Mouse (Mus musculus): ENCODE results near the gene Kirrel3. TPM values are rescaled to one million over a fixed set of nuclear protein-coding genes. Genes with fewer than 3 reads are reported as not detected.
A peak's percentile ranks its signal among the peaks of the same experiment; 100 is the strongest.

Kirrel3 gene
- polyA plus RNA-seq, 1 experiment from 2014 or later, result 54.0 TPM

GRCm38 (mm10) chr9:34538591-34539335, 53.1 kb downstream of the Kirrel3 start:
- no peak overlapping the region for H3K9ac ChIP-seq (ENCODE audit: low read depth, low read length)
- no peak overlapping the region for H3K27ac ChIP-seq (ENCODE audit: low read length)
- no peaks in the 10 kb centered on the region for H3K9me3 ChIP-seq (replicated peaks; ENCODE audit: control insufficient read depth, low read length, poor library complexity, severe bottlenecking)
- H3K27me3 ChIP-seq (ENCODE audit: control insufficient read depth, insufficient read depth, low read depth, low read length), result no peaks in the 10 kb centered on the region
- no peaks in the 10 kb centered on the region for H3K36me3 ChIP-seq (ENCODE audit: control insufficient read depth, insufficient read depth, low read length)
- no peaks in the 10 kb centered on the region for H3K4me1 ChIP-seq (ENCODE audit: control insufficient read depth, insufficient read depth, low read length)
- H3K4me2 ChIP-seq (ENCODE audit: low read length), result no peak overlapping the region
- WGBS, result 78% methylated on average over 7 of the region's 7 CpGs
- H3K4me3 ChIP-seq (ENCODE audit: low read depth, low read length), result no peak overlapping the region
- no peak for ATAC-seq

- H3K4me1 ChIP-seq (ENCODE audit: control insufficient read depth, insufficient read depth, low read length), result no peaks in the 10 kb centered on the region
- 76% methylated on average over 2 of the region's 2 CpGs for WGBS
- H3K9me3 ChIP-seq (replicated peaks; ENCODE audit: control insufficient read depth, low read length, poor library complexity, severe bottlenecking), result no peaks in the 10 kb centered on the region
- no peak overlapping the region for H3K4me2 ChIP-seq (ENCODE audit: low read length)
- 0 out of 2 replicates have a peak, but pooled peaks have one; percentile 25 for ATAC-seq
- no peak overlapping the region for H3K9ac ChIP-seq (ENCODE audit: low read depth, low read length)
- no peaks in the 10 kb centered on the region for H3K27me3 ChIP-seq (ENCODE audit: control insufficient read depth, insufficient read depth, low read depth, low read length)
- no peak overlapping the region for H3K4me3 ChIP-seq (ENCODE audit: low read depth, low read length)
- no peaks in the 10 kb centered on the region for H3K36me3 ChIP-seq (ENCODE audit: control insufficient read depth, insufficient read depth, low read length)
- no peak overlapping the region for H3K27ac ChIP-seq (ENCODE audit: low read length)
Observed at GRCm38 (mm10) chr9:34541908-34542307, 56.2 kb downstream of the Kirrel3 start.

- ATAC-seq, result no peak
- no peak overlapping the region for H3K4me3 ChIP-seq (ENCODE audit: low read depth, low read length)
- 0 out of 2 replicates have a peak overlapping the region, but pooled peaks have one; percentile 23 for H3K27ac ChIP-seq (ENCODE audit: low read length)
- H3K27me3 ChIP-seq (ENCODE audit: control insufficient read depth, insufficient read depth, low read depth, low read length), result no peaks in the 10 kb centered on the region
- H3K4me1 ChIP-seq (ENCODE audit: control insufficient read depth, insufficient read depth, low read length), result peaks cover 45% of the 10 kb centered on the region
- H3K4me2 ChIP-seq (ENCODE audit: low read length), result no peak overlapping the region
- WGBS, result 13% methylated on average over 2 of the region's 2 CpGs
- no peaks in the 10 kb centered on the region for H3K9me3 ChIP-seq (replicated peaks; ENCODE audit: control insufficient read depth, low read length, poor library complexity, severe bottlenecking)
- no peak overlapping the region for H3K9ac ChIP-seq (ENCODE audit: low read depth, low read length)
- no peaks in the 10 kb centered on the region for H3K36me3 ChIP-seq (ENCODE audit: control insufficient read depth, insufficient read depth, low read length)
Observed at GRCm38 (mm10) chr9:34555699-34556098, 70.0 kb downstream of the Kirrel3 start.

DNA sequence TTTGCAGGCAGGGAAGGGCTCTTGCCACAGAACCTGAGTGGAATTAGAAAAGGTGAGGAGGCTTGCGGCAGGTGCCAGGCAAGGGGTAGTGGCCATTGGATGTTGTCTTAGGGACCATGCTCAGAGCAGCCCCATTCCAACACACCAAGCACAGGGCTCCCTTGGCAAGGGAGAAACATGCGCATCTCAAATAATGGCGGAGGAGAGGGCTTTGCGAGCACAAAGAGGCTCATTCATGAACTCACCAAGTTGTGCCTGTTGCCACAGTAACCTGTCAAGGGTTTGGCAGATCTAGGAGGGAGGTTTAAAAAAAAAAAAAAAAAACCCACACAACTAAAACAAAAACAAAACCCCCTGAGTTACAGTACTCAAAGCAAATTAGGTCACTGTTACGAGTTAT, 72.2 kb downstream of the Kirrel3 start:
- WGBS, result 23% methylated on average over 5 of the region's 5 CpGs
- ATAC-seq, result peak; percentile 86
- no peak overlapping the region for H3K4me3 ChIP-seq (ENCODE audit: low read depth, low read length)

GRCm38 (mm10) chr9:34558291-34558899, 72.7 kb downstream of the Kirrel3 start:
- Histone ChIP-seq H3K27me3 (ENCODE audit: control insufficient read depth, insufficient read depth, low read depth, low read length) (no peaks in the 10 kb centered on the region), H3K9me3 (replicated peaks; ENCODE audit: control insufficient read depth, low read length, poor library complexity, severe bottlenecking) (no peaks in the 10 kb centered on the region), H3K9ac (ENCODE audit: low read depth, low read length) (no peak overlapping the region), H3K4me2 (ENCODE audit: low read length) (peak overlapping the region; percentile 12), H3K4me1 (ENCODE audit: control insufficient read depth, insufficient read depth, low read length) (peaks cover 45% of the 10 kb centered on the region), H3K27ac (ENCODE audit: low read length) (peak overlapping the region; percentile 64), H3K36me3 (ENCODE audit: control insufficient read depth, insufficient read depth, low read length) (no peaks in the 10 kb centered on the region), H3K4me3 (ENCODE audit: low read depth, low read length) (no peak overlapping the region)
- ATAC-seq, result peak; percentile 62
- 12% methylated on average over 8 of the region's 8 CpGs for WGBS

More for the DNA sequence above, 72.2 kb downstream of the Kirrel3 start:
- peak overlapping the region; percentile 12; the same call in 1 of the 2 replicates for H3K4me2 ChIP-seq (ENCODE audit: low read length)
- peaks cover 45% of the 10 kb centered on the region for H3K4me1 ChIP-seq (ENCODE audit: control insufficient read depth, insufficient read depth, low read length)
- no peaks in the 10 kb centered on the region for H3K9me3 ChIP-seq (replicated peaks; ENCODE audit: control insufficient read depth, low read length, poor library complexity, severe bottlenecking)
- peak overlapping the region; percentile 70 for H3K27ac ChIP-seq (ENCODE audit: low read length)
- H3K9ac ChIP-seq (ENCODE audit: low read depth, low read length), result no peak overlapping the region
- no peaks in the 10 kb centered on the region for H3K36me3 ChIP-seq (ENCODE audit: control insufficient read depth, insufficient read depth, low read length)
- H3K27me3 ChIP-seq (ENCODE audit: control insufficient read depth, insufficient read depth, low read depth, low read length), result no peaks in the 10 kb centered on the region

GRCm38 (mm10) chr9:34559102-34559501, 73.4 kb downstream of the Kirrel3 start:
- H3K9ac ChIP-seq (ENCODE audit: low read depth, low read length), result no peak overlapping the region
- H3K4me1 ChIP-seq (ENCODE audit: control insufficient read depth, insufficient read depth, low read length), result peaks cover 45% of the 10 kb centered on the region
- H3K9me3 ChIP-seq (replicated peaks; ENCODE audit: control insufficient read depth, low read length, poor library complexity, severe bottlenecking), result no peaks in the 10 kb centered on the region
- 87% methylated on average over 9 of the region's 9 CpGs for WGBS
- no peaks in the 10 kb centered on the region for H3K27me3 ChIP-seq (ENCODE audit: control insufficient read depth, insufficient read depth, low read depth, low read length)
- no peak overlapping the region for H3K4me2 ChIP-seq (ENCODE audit: low read length)
- H3K27ac ChIP-seq (ENCODE audit: low read length), result peak overlapping the region; percentile 64
- H3K36me3 ChIP-seq (ENCODE audit: control insufficient read depth, insufficient read depth, low read length), result no peaks in the 10 kb centered on the region
- no peak overlapping the region for H3K4me3 ChIP-seq (ENCODE audit: low read depth, low read length)
- no peak for ATAC-seq

GRCm38 (mm10) chr9:34561281-34561680, 75.6 kb downstream of the Kirrel3 start:
- no peaks in the 10 kb centered on the region for H3K9me3 ChIP-seq (replicated peaks; ENCODE audit: control insufficient read depth, low read length, poor library complexity, severe bottlenecking)
- H3K27me3 ChIP-seq (ENCODE audit: control insufficient read depth, insufficient read depth, low read depth, low read length), result no peaks in the 10 kb centered on the region
- no peak overlapping the region for H3K27ac ChIP-seq (ENCODE audit: low read length)
- 30% methylated on average over 1 of the region's 1 CpGs for WGBS
- H3K36me3 ChIP-seq (ENCODE audit: control insufficient read depth, insufficient read depth, low read length), result no peaks in the 10 kb centered on the region
- H3K4me1 ChIP-seq (ENCODE audit: control insufficient read depth, insufficient read depth, low read length), result peaks cover 33% of the 10 kb centered on the region
- no peak overlapping the region for H3K9ac ChIP-seq (ENCODE audit: low read depth, low read length)
- H3K4me2 ChIP-seq (ENCODE audit: low read length), result no peak overlapping the region
- H3K4me3 ChIP-seq (ENCODE audit: low read depth, low read length), result no peak overlapping the region
- no peak for ATAC-seq

DNA sequence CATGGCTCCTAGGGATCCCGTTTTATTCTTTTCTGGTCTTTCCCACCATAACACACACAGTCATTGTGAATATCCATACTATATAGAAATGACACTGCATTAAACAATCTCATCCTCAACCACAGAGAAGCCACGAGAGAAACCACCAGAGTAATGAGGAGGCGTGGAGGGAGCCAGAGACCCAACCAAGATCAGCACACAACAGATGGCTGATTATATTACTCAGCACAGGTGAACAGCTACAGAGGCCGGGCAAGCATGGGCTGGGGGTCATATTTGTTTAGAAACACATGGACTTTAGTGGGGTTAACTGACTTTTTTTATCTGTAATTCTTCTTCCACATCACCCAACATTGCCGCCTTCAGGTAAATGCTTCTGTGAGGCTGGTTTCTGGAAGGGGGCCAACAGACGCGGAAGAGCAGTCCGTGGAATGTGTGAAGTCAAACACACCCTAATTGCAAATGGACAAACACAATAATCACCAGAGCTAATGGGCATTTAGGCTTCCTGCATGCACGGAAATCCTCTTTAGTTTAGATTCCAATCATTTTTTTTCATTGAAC, 76.8 kb downstream of the Kirrel3 start:
- ATAC-seq, result no peak
- Histone ChIP-seq H3K36me3 (ENCODE audit: control insufficient read depth, insufficient read depth, low read length) (no peaks in the 10 kb centered on the region), H3K27ac (ENCODE audit: low read length) (no peak overlapping the region), H3K4me1 (ENCODE audit: control insufficient read depth, insufficient read depth, low read length) (peaks cover 32% of the 10 kb centered on the region), H3K9ac (ENCODE audit: low read depth, low read length) (no peak overlapping the region), H3K4me2 (ENCODE audit: low read length) (no peak overlapping the region), H3K4me3 (ENCODE audit: low read depth, low read length) (no peak overlapping the region), H3K27me3 (ENCODE audit: control insufficient read depth, insufficient read depth, low read depth, low read length) (no peaks in the 10 kb centered on the region), H3K9me3 (replicated peaks; ENCODE audit: control insufficient read depth, low read length, poor library complexity, severe bottlenecking) (no peaks in the 10 kb centered on the region)
- 75% methylated on average over 9 of the region's 9 CpGs for WGBS

DNA sequence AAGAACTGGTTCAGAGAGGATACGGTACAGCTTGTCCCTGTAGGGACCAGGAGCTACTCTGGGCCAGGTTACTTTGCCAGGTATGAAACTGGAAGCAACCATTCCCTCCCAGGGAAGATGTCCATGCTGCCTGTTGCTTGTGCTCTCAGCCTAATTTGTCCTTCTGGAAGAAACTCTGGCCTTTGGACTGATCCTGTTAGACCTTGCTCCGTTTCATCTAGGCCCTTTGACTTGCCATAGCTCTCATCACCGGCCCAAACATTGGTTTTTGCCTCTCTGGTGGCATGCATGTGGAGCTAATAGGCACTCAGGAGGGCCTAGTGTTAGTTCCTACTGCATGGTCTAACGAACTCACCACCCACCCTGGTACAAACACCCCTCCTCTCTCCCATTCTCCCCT, 88.2 kb downstream of the Kirrel3 start:
- no peaks in the 10 kb centered on the region for H3K9me3 ChIP-seq (replicated peaks; ENCODE audit: control insufficient read depth, low read length, poor library complexity, severe bottlenecking)
- H3K9ac ChIP-seq (ENCODE audit: low read depth, low read length), result no peak overlapping the region
- H3K4me1 ChIP-seq (ENCODE audit: control insufficient read depth, insufficient read depth, low read length), result no peaks in the 10 kb centered on the region
- H3K27ac ChIP-seq (ENCODE audit: low read length), result no peak overlapping the region
- ATAC-seq, result no peak
- no peaks in the 10 kb centered on the region for H3K36me3 ChIP-seq (ENCODE audit: control insufficient read depth, insufficient read depth, low read length)
- no peak overlapping the region for H3K4me2 ChIP-seq (ENCODE audit: low read length)
- H3K27me3 ChIP-seq (ENCODE audit: control insufficient read depth, insufficient read depth, low read depth, low read length), result no peaks in the 10 kb centered on the region
- WGBS, result 84% methylated on average over 4 of the region's 4 CpGs
- H3K4me3 ChIP-seq (ENCODE audit: low read depth, low read length), result no peak overlapping the region

Measured in midbrain, embryonic 16.5 days (tissue).